Mouse (Mus musculus): ENCODE data around the gene Gab2. TPM values are rescaled to one million over a fixed set of nuclear protein-coding genes. Genes with fewer than 3 reads are reported as not detected.

Gene Gab2
- polyA plus RNA-seq, 1 experiment: 14.6 TPM

DNA sequence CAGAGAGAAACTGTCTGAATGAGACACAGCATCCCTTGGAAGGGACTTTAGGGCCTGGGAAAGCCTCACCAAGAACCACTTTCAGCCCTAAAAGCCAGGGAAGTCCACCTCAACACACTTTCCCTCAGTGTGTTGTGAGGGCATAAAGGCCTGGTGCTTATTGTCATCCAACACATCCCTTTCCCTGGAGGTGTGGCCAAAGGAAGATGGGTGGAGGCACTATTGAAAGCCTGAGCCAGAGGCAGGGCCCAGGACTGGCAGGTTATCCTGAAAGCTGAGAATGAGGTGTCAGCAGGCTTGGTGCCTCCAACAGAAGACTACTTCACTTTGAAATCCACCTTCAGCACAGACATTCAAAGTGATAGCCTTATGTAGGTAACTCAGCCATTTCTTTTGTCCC lies 223.1 kb downstream of the Gab2 start:
- H3K4me3 ChIP-seq (ENCODE audit: insufficient read depth, low read depth, low read length): no peak overlapping the region
- peak; percentile 17 for DNase-seq
- TF ChIP-seq POLR2A (IDR thresholded peaks at IDR 0.05; ENCODE audit: low read depth, low read length): no peak
- TF ChIP-seq CTCF (conservative IDR thresholded peaks at IDR 0.05; ENCODE audit: insufficient read depth, insufficient read length, low read depth, low read length): no peak

DNA sequence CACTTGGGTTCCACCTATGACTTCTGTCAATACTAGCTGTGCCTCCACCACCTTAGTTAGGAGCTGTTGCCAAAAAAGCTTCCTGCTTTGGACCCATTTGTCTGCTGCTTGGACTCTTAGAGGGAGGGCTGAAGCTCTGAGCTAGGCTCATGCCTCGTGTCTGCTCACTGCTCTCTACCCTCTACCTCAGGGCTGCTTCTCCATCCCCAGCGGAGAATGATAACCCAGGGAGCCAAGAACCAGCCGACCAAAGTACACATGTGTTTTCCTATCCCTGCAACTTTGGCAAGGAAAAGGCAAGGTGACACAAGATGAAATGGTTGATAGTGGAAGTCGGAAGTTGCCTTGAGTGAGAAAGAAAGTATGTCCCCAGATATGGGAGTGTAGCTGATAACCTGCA lies 223.8 kb downstream of the Gab2 start:
- WGBS: 70% methylated on average over 4 of the region's 4 CpGs

More for the DNA sequence above, 223.1 kb downstream of the Gab2 start:
- Histone ChIP-seq H3K27ac (ENCODE audit: insufficient read depth, low read depth, low read length) (no peak overlapping the region), H3K27me3 (replicated peaks; ENCODE audit: control insufficient read depth, insufficient read depth, low read length) (no peaks in the 10 kb centered on the region), H3K4me1 (ENCODE audit: control insufficient read depth, insufficient read depth, low read length) (no peaks in the 10 kb centered on the region), H3K36me3 (ENCODE audit: control insufficient read depth, insufficient read depth, low read length) (no peaks in the 10 kb centered on the region; the same call in none of the 2 replicates)

DNA sequence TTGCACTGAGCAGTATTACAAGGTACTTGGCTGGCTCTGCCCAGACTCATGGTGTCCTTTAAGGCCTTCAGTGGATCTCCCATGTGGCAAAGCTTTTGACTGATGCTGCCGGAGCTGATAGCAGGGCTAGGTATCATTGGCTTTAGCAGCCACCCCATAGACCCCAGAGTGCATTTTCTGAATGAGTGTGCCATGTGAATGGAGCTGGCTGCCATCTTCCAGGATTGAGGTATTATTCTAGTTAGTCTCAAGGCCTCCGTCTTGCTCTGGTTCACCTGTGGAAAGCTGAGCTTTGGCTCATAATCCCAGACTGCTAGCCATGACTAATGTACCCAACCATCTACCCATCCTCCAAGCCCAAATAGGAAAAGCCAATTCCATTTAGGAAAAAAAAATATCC lies 225.4 kb downstream of the Gab2 start:
- Histone ChIP-seq H3K36me3 (ENCODE audit: control insufficient read depth, insufficient read depth, low read length) (no peaks in the 10 kb centered on the region; the same call in none of the 2 replicates), H3K4me3 (ENCODE audit: insufficient read depth, low read depth, low read length) (no peak overlapping the region), H3K4me1 (ENCODE audit: control insufficient read depth, insufficient read depth, low read length) (no peaks in the 10 kb centered on the region), H3K27ac (ENCODE audit: insufficient read depth, low read depth, low read length) (no peak overlapping the region), H3K27me3 (replicated peaks; ENCODE audit: control insufficient read depth, insufficient read depth, low read length) (no peaks in the 10 kb centered on the region)
- 98% methylated on average over 2 of the region's 2 CpGs for WGBS
- no peak for DNase-seq
- no peak for TF ChIP-seq POLR2A (IDR thresholded peaks at IDR 0.05; ENCODE audit: low read depth, low read length)
- no peak for TF ChIP-seq CTCF (conservative IDR thresholded peaks at IDR 0.05; ENCODE audit: insufficient read depth, insufficient read length, low read depth, low read length)

More for the DNA sequence above, 223.8 kb downstream of the Gab2 start:
- no peak for TF ChIP-seq CTCF (conservative IDR thresholded peaks at IDR 0.05; ENCODE audit: insufficient read depth, insufficient read length, low read depth, low read length)
- TF ChIP-seq POLR2A (IDR thresholded peaks at IDR 0.05; ENCODE audit: low read depth, low read length): no peak
- H3K36me3 ChIP-seq (ENCODE audit: control insufficient read depth, insufficient read depth, low read length): no peaks in the 10 kb centered on the region; the same call in none of the 2 replicates
- DNase-seq: no peak
- no peaks in the 10 kb centered on the region for H3K4me1 ChIP-seq (ENCODE audit: control insufficient read depth, insufficient read depth, low read length)
- H3K27ac ChIP-seq (ENCODE audit: insufficient read depth, low read depth, low read length): no peak overlapping the region
- no peaks in the 10 kb centered on the region for H3K27me3 ChIP-seq (replicated peaks; ENCODE audit: control insufficient read depth, insufficient read depth, low read length)
- H3K4me3 ChIP-seq (ENCODE audit: insufficient read depth, low read depth, low read length): no peak overlapping the region

DNA sequence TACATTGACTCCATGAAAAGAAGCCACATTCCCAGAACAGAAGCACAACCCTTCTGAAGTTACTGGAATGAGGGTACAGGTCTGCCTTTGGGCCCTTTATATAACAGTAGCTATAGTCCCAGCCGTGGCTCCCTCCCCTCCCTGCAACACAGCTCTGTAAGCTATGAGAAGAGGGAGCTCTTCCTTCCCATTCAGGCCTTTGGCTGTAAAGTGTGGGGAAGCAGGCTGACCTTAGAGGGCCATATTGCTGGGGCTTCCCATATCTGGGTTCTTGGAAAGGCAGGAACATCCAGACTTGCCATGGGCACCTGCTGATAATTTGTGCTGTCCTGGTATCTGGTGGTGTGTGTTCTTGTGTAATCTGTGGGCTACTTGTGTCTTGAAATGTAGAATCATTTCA lies 226.2 kb downstream of the Gab2 start:
- DNase-seq: no peak
- Histone ChIP-seq H3K4me3 (ENCODE audit: insufficient read depth, low read depth, low read length) (no peak overlapping the region), H3K36me3 (ENCODE audit: control insufficient read depth, insufficient read depth, low read length) (no peaks in the 10 kb centered on the region; the same call in none of the 2 replicates), H3K27me3 (replicated peaks; ENCODE audit: control insufficient read depth, insufficient read depth, low read length) (no peaks in the 10 kb centered on the region), H3K27ac (ENCODE audit: insufficient read depth, low read depth, low read length) (no peak overlapping the region), H3K4me1 (ENCODE audit: control insufficient read depth, insufficient read depth, low read length) (no peaks in the 10 kb centered on the region)
- WGBS: 88% methylated on average over 1 of the region's 1 CpGs
- TF ChIP-seq CTCF (conservative IDR thresholded peaks at IDR 0.05; ENCODE audit: insufficient read depth, insufficient read length, low read depth, low read length) (no peak), POLR2A (IDR thresholded peaks at IDR 0.05; ENCODE audit: low read depth, low read length) (no peak)

DNA sequence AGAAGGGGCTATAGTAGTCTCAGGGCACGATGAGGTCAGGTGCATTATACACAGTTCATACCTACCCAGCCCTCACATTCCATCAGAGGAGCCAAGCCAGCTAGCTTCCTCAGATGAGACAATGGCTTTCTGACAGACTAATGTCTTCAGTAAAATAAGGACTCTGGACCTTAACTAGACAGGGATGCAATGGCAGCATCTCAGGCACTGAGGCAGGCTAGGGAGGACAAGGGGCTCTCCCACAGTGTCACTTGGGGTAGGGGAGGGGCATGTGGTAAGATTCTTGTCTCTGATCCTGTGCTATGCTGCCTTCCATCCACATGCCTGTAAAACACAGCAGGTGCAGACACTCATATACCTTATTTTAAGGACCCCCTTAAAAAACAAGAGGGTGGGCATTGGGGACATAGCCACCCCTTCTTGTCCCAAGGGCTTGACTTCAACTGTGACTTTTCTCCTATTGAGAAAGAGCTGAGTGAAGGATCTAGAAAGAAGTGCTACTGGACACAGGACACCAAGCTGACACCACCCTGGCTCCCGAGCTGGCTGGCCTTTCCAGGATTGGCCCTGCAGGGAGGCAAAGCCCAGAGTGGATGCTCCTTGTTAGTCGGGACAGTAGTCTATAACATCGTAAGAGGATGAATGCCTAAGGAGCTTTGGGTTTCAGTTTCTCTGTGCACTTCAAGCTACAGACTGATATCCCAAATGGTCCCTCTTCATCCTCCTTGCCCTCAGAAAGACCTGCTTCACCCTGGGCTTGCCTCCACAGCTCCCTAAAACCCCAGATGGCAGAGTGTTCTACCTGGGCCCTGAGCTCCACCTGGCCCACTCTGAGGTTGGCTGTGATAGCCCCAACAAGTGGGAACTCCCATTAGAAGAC lies 228.3 kb downstream of the Gab2 start:
- WGBS: 91% methylated on average over 4 of the region's 4 CpGs
- no peak for TF ChIP-seq POLR2A (IDR thresholded peaks at IDR 0.05; ENCODE audit: low read depth, low read length)
- no peak for TF ChIP-seq CTCF (conservative IDR thresholded peaks at IDR 0.05; ENCODE audit: insufficient read depth, insufficient read length, low read depth, low read length)
- H3K27ac ChIP-seq (ENCODE audit: insufficient read depth, low read depth, low read length): no peak overlapping the region
- no peaks in the 10 kb centered on the region for H3K4me1 ChIP-seq (ENCODE audit: control insufficient read depth, insufficient read depth, low read length)
- no peak overlapping the region for H3K4me3 ChIP-seq (ENCODE audit: insufficient read depth, low read depth, low read length)
- no peak for DNase-seq
- H3K36me3 ChIP-seq (ENCODE audit: control insufficient read depth, insufficient read depth, low read length): no peaks in the 10 kb centered on the region; the same call in 1 of the 2 replicates
- no peaks in the 10 kb centered on the region for H3K27me3 ChIP-seq (replicated peaks; ENCODE audit: control insufficient read depth, insufficient read depth, low read length)

DNA sequence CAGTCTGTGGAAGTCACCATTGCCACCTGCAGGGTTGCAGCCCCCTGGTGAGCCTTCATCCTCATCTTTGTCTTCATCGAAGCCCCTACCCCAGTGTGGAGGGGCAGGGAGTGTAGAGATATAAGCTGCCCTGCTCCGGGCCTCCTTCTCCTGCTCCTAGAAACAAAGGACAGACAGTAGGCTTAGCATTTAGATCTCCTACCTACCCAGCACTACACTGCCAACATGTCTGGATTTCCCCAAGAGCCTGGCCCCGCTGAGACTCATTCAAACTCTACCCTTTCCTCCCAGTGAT lies 228.9 kb downstream of the Gab2 start:
- 93% methylated on average over 3 of the region's 3 CpGs for WGBS
- no peaks in the 10 kb centered on the region for H3K27me3 ChIP-seq (replicated peaks; ENCODE audit: control insufficient read depth, insufficient read depth, low read length)
- no peaks in the 10 kb centered on the region for H3K4me1 ChIP-seq (ENCODE audit: control insufficient read depth, insufficient read depth, low read length)
- no peak overlapping the region for H3K27ac ChIP-seq (ENCODE audit: insufficient read depth, low read depth, low read length)
- no peaks in the 10 kb centered on the region; the same call in 1 of the 2 replicates for H3K36me3 ChIP-seq (ENCODE audit: control insufficient read depth, insufficient read depth, low read length)
- no peak overlapping the region for H3K4me3 ChIP-seq (ENCODE audit: insufficient read depth, low read depth, low read length)
- no peak for DNase-seq
- TF ChIP-seq CTCF (conservative IDR thresholded peaks at IDR 0.05; ENCODE audit: insufficient read depth, insufficient read length, low read depth, low read length): no peak
- TF ChIP-seq POLR2A (IDR thresholded peaks at IDR 0.05; ENCODE audit: low read depth, low read length): no peak

DNA sequence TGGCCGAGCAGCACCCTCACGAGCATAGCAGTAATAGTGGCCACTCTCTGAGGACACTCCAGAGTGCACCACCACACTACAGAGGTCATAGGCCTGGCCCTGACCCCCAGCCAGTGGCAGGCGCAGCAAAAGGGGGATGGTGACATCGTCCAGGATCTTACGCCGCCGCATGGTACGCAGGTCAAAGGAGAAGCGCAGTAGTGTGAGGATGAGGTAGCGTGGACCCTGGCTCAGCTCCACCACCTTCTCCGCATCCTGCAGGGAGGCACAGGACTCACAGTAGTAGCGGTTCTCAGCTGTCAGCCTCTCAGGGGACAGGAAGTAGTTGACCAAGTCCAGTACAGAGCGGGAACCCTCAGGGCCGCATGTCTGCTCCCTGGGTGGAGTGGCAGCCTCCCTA lies 230.2 kb downstream of the Gab2 start:
- H3K36me3 ChIP-seq (ENCODE audit: control insufficient read depth, insufficient read depth, low read length): no peaks in the 10 kb centered on the region; the same call in 1 of the 2 replicates
- 92% methylated on average over 14 of the region's 14 CpGs for WGBS
- no peak overlapping the region for H3K27ac ChIP-seq (ENCODE audit: insufficient read depth, low read depth, low read length)
- H3K27me3 ChIP-seq (replicated peaks; ENCODE audit: control insufficient read depth, insufficient read depth, low read length): no peaks in the 10 kb centered on the region
- H3K4me1 ChIP-seq (ENCODE audit: control insufficient read depth, insufficient read depth, low read length): no peaks in the 10 kb centered on the region
- H3K4me3 ChIP-seq (ENCODE audit: insufficient read depth, low read depth, low read length): no peak overlapping the region
- TF ChIP-seq POLR2A (IDR thresholded peaks at IDR 0.05; ENCODE audit: low read depth, low read length) (no peak), CTCF (conservative IDR thresholded peaks at IDR 0.05; ENCODE audit: insufficient read depth, insufficient read length, low read depth, low read length) (no peak)
- DNase-seq: no peak

All from kidney, adult 2 months (tissue).